10 mouse cellular contexts compared by ENCODE assay signal in genomic region chr19:53066531-53066930, GRCm38 (mm10). TPM values are rescaled to one million over a fixed set of nuclear protein-coding genes. Genes with fewer than 3 reads are reported as not detected.
DNase-seq lines count a peak whose midpoint lies in the region; ATAC-seq and TF ChIP-seq lines count a peak whose summit lies in the region.
"Had no signal": no experiment of that assay in that cellular context is flagged by ENCODE, and none has a peak within 500 bp of the region (broad histone marks: within the 10 kb centered on the region; RNA-seq: fewer than 3 reads in every experiment).

No protein-coding gene starts in this region.

- no peaks in the 10 kb centered on the region for H3K36me3 ChIP-seq in kidney, embryonic 15.5 days
- H3K36me3 ChIP-seq in kidney, adult 2 months (ENCODE audit: control insufficient read depth, insufficient read depth, low read length): no peaks in the 10 kb centered on the region
- H3K36me3 ChIP-seq in limb, embryonic 10.5 days: no peaks in the 10 kb centered on the region

- ATAC-seq in kidney, embryonic 15.5 days (replicated peaks; ENCODE audit: low FRiP score): peak; percentile 80

- no peaks in the 10 kb centered on the region for H3K9me3 ChIP-seq in kidney, embryonic 15.5 days (replicated peaks)
- no peaks in the 10 kb centered on the region for H3K9me3 ChIP-seq in limb, embryonic 10.5 days (replicated peaks)

- DNase-seq in kidney, adult 2 months: no peak
- DNase-seq in adipocyte (ENCODE audit: low spot score): peak; percentile 45
- peak; percentile 44 to 56 for DNase-seq in heart, adult 9 months (ENCODE audit: low spot score in 2 of 2)
- no peak for DNase-seq in limb, embryonic 10.5 days (ENCODE audit: low spot score)
- DNase-seq in thymus, postnatal 25 days: no peak
- DNase-seq in cerebellum, postnatal 14 days: no peak
- DNase-seq in urinary bladder, adult 18-20 months (ENCODE audit: low spot score in 2 of 2): no peak
- DNase-seq: cerebellum, adult 9-10 months; gastrocnemius, postnatal 10 days had no signal

- H3K9ac ChIP-seq in kidney, embryonic 15.5 days: no peak overlapping the region

- peak overlapping the region; percentile 84 for H3K27ac ChIP-seq in kidney, embryonic 15.5 days
- H3K27ac ChIP-seq in kidney, adult 2 months (ENCODE audit: insufficient read depth, low read depth, low read length): no peak overlapping the region
- peak overlapping the region; percentile 11; the same call in 1 of the 2 replicates for H3K27ac ChIP-seq in limb, embryonic 10.5 days

- no peak for TF ChIP-seq POLR2A in kidney, adult 2 months (IDR thresholded peaks at IDR 0.05; ENCODE audit: low read depth, low read length)

- peak overlapping the region; percentile 51 for H3K4me2 ChIP-seq in kidney, embryonic 15.5 days

- no peak for TF ChIP-seq CTCF in kidney, adult 2 months (conservative IDR thresholded peaks at IDR 0.05; ENCODE audit: insufficient read depth, insufficient read length, low read depth, low read length)

- H3K4me3 ChIP-seq in kidney, embryonic 15.5 days (replicated peaks): peak overlapping the region; percentile 14; the same call in 1 of the 2 replicates
- H3K4me3 ChIP-seq in kidney, adult 2 months (ENCODE audit: insufficient read depth, low read depth, low read length): no peak overlapping the region
- H3K4me3 ChIP-seq in limb, embryonic 10.5 days: peak overlapping the region; percentile 7; the same call in 1 of the 2 replicates

- 13% methylated on average over 9 of the region's 9 CpGs for WGBS in kidney, embryonic 15.5 days
- 17% methylated on average over 9 of the region's 9 CpGs for WGBS in kidney, adult 2 months
- WGBS in limb, embryonic 10.5 days: 35% methylated on average over 9 of the region's 9 CpGs

- H3K27me3 ChIP-seq in kidney, embryonic 15.5 days: no peaks in the 10 kb centered on the region
- no peaks in the 10 kb centered on the region for H3K27me3 ChIP-seq in kidney, adult 2 months (replicated peaks; ENCODE audit: control insufficient read depth, insufficient read depth, low read length)
- H3K27me3 ChIP-seq in limb, embryonic 10.5 days (ENCODE audit: low read depth, poor library complexity, severe bottlenecking): no peaks in the 10 kb centered on the region

- peaks cover 33% of the 10 kb centered on the region for H3K4me1 ChIP-seq in kidney, embryonic 15.5 days
- H3K4me1 ChIP-seq in kidney, adult 2 months (ENCODE audit: control insufficient read depth, insufficient read depth, low read length): no peaks in the 10 kb centered on the region
- peaks cover 32% of the 10 kb centered on the region for H3K4me1 ChIP-seq in limb, embryonic 10.5 days

RNA-seq across cellular contexts. Expression of gene Xpnpep1, which starts 26.5 kb away (rescaled TPM):
- 148 and 168 TPM in 2 replicates for polyA plus RNA-seq in kidney, embryonic 15.5 days (2015; fragmentation: Nextera tagmentation; extraction: Ambion mirVana)
- 250 and 253 TPM in 2 replicates for polyA plus RNA-seq in kidney, adult 2 months (2012; rRNA removed)
- polyA plus RNA-seq in limb, embryonic 10.5 days (2016; fragmentation: Nextera tagmentation; extraction: Ambion mirVana): 138 and 152 TPM in 2 replicates

Comparison
In these comparisons a context has a peak if more than half of its experiments do, and no peak if none do; other contexts are left out.
1. DNase-seq: peak in adipocyte (single experiment) and heart, adult 9 months (2 of 2); none in kidney, adult 2 months (single experiment), limb, embryonic 10.5 days (single experiment), thymus, postnatal 25 days (single experiment), cerebellum, postnatal 14 days (0 of 2) and urinary bladder, adult 18-20 months (0 of 2).